Mouse (Mus musculus) cerebellum, adult 2 months (tissue): ENCODE results near the gene Gemin5. TPM values are rescaled to one million over a fixed set of nuclear protein-coding genes. Genes with fewer than 3 reads are reported as not detected.
"Not testable (repeated sequence)": the region's sequence is repeated elsewhere in the genome, so short reads cannot be mapped to it uniquely, and the experiment has no call there.

Source experiments
- DNase-seq, 2 experiments: peaks; one replicate each; pipeline ENCODE4 v3.0.0; 2021
- H3K27ac ChIP-seq: fragments of 200-500 bp; 2 replicates; pipeline ENCODE4 v1.5.1; 2012; ENCODE audit warnings: low read length, control low read depth, inconsistent platforms; ENCODE audit not compliant: insufficient read depth
- H3K27me3 ChIP-seq: fragments of 200-500 bp; 2 replicates; pipeline ENCODE4 v1.6.1; 2012; ENCODE audit warnings: inconsistent platforms, mild to moderate bottlenecking, low read length, moderate library complexity; ENCODE audit not compliant: control insufficient read depth, insufficient read depth
- H3K4me1 ChIP-seq: fragments of 200-500 bp; 2 replicates; pipeline ENCODE4 v1.6.1; 2011; ENCODE audit warnings: low read length; ENCODE audit not compliant: control insufficient read depth, insufficient read depth
- H3K4me3 ChIP-seq: fragments of 200-500 bp; replicated peaks from 2 replicates; pipeline ENCODE3; 2011; ENCODE audit warnings: mild to moderate bottlenecking, low read depth, low read length, control low read depth; ENCODE audit not compliant: insufficient read depth
- CTCF ChIP-seq: fragments of 200-500 bp; IDR thresholded peaks from 2 replicates; pipeline ENCODE4 v1.5.1; 2011; ENCODE audit warnings: low read depth, mild to moderate bottlenecking, control low read depth, low read length, moderate library complexity, borderline replicate concordance; ENCODE audit not compliant: insufficient read depth
- POLR2A ChIP-seq: fragments of 200-500 bp; IDR thresholded peaks from 2 replicates; pipeline ENCODE4 v1.6.1; 2011; ENCODE audit warnings: low read length, control low read depth, borderline replicate concordance; ENCODE audit not compliant: insufficient read depth
- WGBS: fragments of 180-500 bp; shearing (Covaris S2); methylation state at CpG from one replicate; pipeline ENCODE4 v1.1.7; 2018; 5-methylcytosine and 5-hydroxymethylcytosine counted together
- polyA plus RNA-seq: library from polyadenylated mRNA; depleted of rRNA; stranded (reverse); fragments of >200 nt; gene quantifications from 2 replicates; pipeline ENCODE4 v1.2.3, GENCODE M21; 2012

The Gemin5 gene
- polyA plus RNA-seq, 1 experiment, result 8.7 TPM

GRCm38 (mm10) chr11:58103697-58104306 is 64.5 kb downstream of the Gemin5 start, which contains the start of gene Cnot8:
TSS of gene Cnot8 (plus strand) at chr11:58104153.
- Histone ChIP-seq H3K27ac (peak within 1 kb of the TSS; percentile 67), H3K4me3 (peak within 1 kb of the TSS; percentile 73), H3K4me1 (peaks cover 5% of the 10 kb centered on the region; the same call in 1 of the 2 replicates), H3K27me3 (no peaks in the 10 kb centered on the region)
- DNase-seq, result peak; percentile 99
- TF ChIP-seq POLR2A (peak; percentile 80), CTCF (no peak)
- WGBS, result under 1% methylated on average over 55 of the region's 55 CpGs

DNA sequence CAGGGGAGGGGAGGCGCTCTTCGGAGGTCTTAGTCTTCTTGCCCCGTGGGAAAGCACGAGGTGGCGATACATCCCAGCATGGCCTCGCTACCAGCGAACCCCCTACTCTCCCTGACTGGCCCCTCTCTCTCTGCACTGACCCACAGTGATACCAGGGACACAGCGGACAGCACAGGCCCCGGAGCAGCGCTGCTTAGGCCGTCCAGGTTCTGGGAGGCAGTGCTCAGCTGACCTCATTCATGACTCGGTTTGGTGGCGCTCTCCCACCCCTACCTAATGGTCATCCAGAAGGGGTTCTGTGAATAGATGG is 65.0 kb downstream of the Gemin5 start:
- Histone ChIP-seq H3K27me3 (no peaks in the 10 kb centered on the region), H3K27ac (peak overlapping the region; percentile 67), H3K4me1 (peaks cover 5% of the 10 kb centered on the region; the same call in 1 of the 2 replicates), H3K4me3 (peak overlapping the region; percentile 65)
- DNase-seq, result no peak
- TF ChIP-seq CTCF, result no peak
- TF ChIP-seq POLR2A, result no peak
- WGBS, result 63% methylated on average over 13 of the region's 13 CpGs

GRCm38 (mm10) chr11:58102581-58103343 is 65.6 kb downstream of the Gemin5 start:
- TF ChIP-seq CTCF, result no peak
- no peak for TF ChIP-seq POLR2A
- Histone ChIP-seq H3K27me3 (no peaks in the 10 kb centered on the region), H3K27ac (no peak overlapping the region), H3K4me1 (peaks cover 5% of the 10 kb centered on the region; the same call in 1 of the 2 replicates), H3K4me3 (no peak overlapping the region)
- no peak for DNase-seq
- 90% methylated on average over 9 of the region's 9 CpGs for WGBS

DNA sequence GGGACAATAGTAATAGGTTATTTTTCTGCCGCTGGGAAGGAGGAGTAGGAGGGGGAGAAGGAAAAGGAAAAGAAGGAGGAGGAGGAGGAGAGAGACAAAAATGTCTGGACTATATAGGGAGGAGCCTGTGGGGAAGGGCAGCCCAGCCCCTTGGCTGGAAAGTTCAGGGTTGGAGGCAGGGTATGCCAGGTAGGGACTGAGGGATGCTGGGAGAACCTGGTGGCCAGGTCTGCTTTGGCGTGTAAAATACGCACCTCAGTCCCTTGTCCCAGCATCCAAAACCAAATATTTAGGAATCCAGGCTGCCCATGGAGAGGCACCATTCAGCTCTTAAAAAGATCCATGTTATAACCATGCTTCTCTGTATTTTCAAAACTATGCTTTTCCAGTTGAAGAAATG is 66.2 kb downstream of the Gemin5 start:
- Histone ChIP-seq H3K27ac (no peak overlapping the region), H3K27me3 (no peaks in the 10 kb centered on the region), H3K4me3 (no peak overlapping the region), H3K4me1 (peaks cover 5% of the 10 kb centered on the region; the same call in 1 of the 2 replicates)
- 79% methylated on average over 3 of the region's 3 CpGs for WGBS
- DNase-seq, result no peak
- no peak for TF ChIP-seq CTCF
- TF ChIP-seq POLR2A, result no peak

- Histone ChIP-seq H3K27ac (no peak overlapping the region), H3K4me1 (peaks cover 5% of the 10 kb centered on the region; the same call in 1 of the 2 replicates), H3K4me3 (no peak overlapping the region), H3K27me3 (no peaks in the 10 kb centered on the region)
- DNase-seq, result no peak
- 80% methylated on average over 4 of the region's 4 CpGs for WGBS
- TF ChIP-seq POLR2A (no peak), CTCF (no peak)
Observed at GRCm38 (mm10) chr11:58101194-58101720, 67.1 kb downstream of the Gemin5 start.

DNA sequence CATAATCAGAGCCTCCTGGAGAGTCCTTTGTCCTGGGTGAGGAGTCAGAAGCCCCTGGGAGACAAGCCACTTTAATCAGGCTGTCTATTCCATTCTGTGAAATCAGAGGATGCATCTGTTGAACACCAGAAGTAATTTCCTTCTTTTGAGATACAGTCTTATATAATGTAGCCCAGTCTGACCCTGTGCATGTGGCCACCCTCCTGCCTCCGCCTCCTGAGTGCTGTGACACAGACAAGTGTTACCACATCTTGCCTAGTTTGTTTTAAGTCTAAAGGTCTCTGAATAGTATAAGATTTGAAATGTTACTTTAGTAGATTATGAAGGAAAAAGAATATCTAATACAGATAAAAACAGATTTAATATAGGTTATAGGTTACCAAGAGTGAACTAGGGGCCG is 68.3 kb downstream of the Gemin5 start:
- H3K4me3 ChIP-seq, result no peak overlapping the region
- no peak overlapping the region for H3K27ac ChIP-seq
- TF ChIP-seq POLR2A (no peak), CTCF (no peak)
- 96% methylated on average over 2 of the region's 2 CpGs for WGBS
- no peak for DNase-seq
- H3K4me1 ChIP-seq, result peaks cover 5% of the 10 kb centered on the region; the same call in 1 of the 2 replicates
- H3K27me3 ChIP-seq, result no peaks in the 10 kb centered on the region

- 85% methylated on average over 5 of the region's 5 CpGs for WGBS
Observed at GRCm38 (mm10) chr11:58098366-58098720, 70.0 kb downstream of the Gemin5 start.

GRCm38 (mm10) chr11:58097621-58098365 is 70.5 kb downstream of the Gemin5 start:
- H3K4me3 ChIP-seq, result peak overlapping the region; percentile 51
- H3K27ac ChIP-seq, result no peak overlapping the region
- peaks cover 3% of the 10 kb centered on the region; the same call in 1 of the 2 replicates for H3K4me1 ChIP-seq
- no peak for TF ChIP-seq CTCF
- no peak for TF ChIP-seq POLR2A
- under 1% methylated on average over 36 of the region's 38 CpGs for WGBS
- H3K27me3 ChIP-seq, result no peaks in the 10 kb centered on the region
- DNase-seq, result peak in 1 of 2 experiments; percentile 75

More at GRCm38 (mm10) chr11:58098366-58098720, 70.0 kb downstream of the Gemin5 start:
- H3K4me3 ChIP-seq, H3K27ac ChIP-seq, DNase-seq, H3K4me1 ChIP-seq, H3K27me3 ChIP-seq: not testable (repeated sequence)
- peak; percentile 22; the same call in 1 of the 2 replicates for TF ChIP-seq CTCF
